Mouse (Mus musculus) adrenal gland, adult 8-10 months (tissue): Measurements from ENCODE around the gene Rpl13. TPM values are rescaled to one million over a fixed set of nuclear protein-coding genes. Genes with fewer than 3 reads are reported as not detected.
"Not testable (repeated sequence)": the region's sequence is repeated elsewhere in the genome, so short reads cannot be mapped to it uniquely, and the experiment has no call there.

Experiments
- DNase-seq: peaks from one replicate; pipeline ENCODE4 v3.0.0; 2022
- total RNA-seq, 4 experiments: library from RNA; stranded (reverse); gene quantifications; 2 replicates each; pipeline ENCODE4 v1.2.4; 2022

The Rpl13 gene
- total RNA-seq, result 100 to 1,000 TPM; 669 to 739 (median 714) TPM

DNA sequence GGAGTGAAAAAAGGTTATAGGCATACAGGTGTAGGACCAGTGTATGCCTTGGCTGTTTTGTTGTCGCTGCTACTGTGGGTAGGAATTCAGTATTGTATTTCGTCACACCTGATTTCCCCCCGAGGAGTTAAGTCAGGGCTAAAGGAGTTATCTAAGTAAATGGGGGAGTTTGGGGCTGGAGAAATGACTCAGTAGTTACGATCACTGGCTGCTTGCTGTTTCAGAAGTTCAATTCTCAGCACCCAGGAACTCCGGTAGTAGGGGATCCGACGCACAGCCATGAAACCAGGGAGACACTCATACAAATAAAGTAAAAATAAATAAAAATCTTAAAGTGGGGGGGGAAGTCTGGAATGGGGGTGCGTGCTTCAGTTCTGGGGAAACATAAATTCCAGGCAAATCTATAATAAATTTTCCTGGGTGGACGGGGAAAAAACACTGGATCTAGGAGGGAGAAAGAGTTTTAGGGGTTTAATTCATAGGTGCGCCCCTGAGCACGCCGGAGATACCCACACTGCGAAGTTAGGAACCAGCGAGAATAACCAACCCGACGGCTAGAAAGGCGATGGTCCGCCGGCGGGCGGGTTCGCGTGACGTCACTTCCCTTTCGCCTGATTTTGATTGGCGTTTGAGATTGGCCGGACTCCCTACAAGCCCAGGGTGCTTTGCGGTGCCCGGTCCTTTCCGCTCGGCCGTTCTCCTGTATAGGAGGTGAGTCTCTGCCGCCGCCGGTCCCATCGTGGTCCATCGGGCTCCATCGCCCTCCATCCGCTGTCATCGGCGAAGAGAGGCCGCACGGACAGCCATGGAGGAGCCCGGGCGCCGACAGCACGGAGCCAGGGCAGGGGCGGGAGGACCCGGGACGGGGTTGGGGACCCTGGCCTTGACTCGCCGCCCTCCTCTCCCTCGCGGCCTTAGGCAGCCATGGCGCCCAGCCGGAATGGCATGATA, at the start of gene Rpl13:
Rpl13 (plus strand) TSS at position 616 of the 951 bp plus-strand sequence.
- DNase-seq, result peak; percentile 96

DNA sequence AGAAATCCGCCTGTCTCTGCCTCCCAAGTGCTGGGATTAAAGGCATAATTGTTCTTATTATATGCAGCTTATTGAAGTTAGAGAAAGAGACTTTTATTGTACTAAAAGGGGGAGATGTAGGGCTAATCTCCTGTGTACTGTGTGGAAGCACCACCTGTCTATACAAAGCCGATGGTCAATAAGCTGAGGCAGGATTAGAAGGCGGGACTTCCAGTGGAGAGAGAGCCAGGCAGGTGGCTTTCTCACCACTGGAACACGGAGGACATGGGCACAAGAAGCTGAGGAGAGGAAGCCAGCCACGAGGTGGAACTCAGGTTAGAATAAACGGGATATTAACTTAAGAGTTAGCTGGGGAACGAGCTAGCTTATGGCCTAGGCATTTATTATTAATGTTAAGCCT, 39.4 kb upstream of the Rpl13 start, which contains the start of gene Spg7:
Spg7 (plus strand) TSS at position 222 of the 400 bp plus-strand sequence.
- DNase-seq, result no peak

DNA sequence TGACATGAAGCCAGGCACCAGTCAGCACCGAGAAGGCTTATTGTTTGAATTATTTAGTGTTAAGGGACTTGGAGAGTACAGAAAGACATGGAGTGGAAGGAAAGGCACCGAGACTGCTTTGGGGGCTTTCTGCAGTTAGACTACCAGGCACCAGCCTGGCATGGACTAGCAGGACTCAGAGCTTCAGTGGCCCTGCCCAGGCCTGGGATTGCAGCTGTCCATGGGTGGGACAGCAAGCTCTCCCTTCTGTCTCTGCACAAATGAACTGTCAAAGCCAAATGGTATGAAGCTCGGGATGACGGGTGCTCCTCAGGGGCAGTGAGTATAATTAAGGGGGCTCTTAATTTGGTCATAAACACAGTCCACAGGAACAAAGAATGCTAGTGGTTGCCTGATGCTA, 38.1 kb upstream of the Rpl13 start:
- no peak for DNase-seq

DNA sequence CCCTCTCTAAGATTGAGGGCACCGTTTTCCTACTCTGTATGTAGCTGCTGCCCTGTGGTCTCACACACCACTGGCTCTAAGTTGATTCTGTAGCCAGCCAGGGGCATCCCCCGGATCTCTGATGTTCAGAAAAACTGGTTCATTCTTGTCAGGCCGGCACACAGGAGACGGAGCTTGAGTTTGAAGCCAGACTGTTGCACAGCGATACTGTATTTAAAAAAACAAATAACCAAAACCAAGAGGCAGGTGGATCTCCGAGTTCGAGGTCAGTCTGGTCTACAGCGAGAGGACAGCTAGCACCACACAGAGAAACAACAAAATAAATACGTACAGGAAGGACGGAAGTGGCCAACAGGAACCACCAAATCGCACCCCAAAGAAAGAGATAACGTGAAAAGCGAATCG, 37.3 kb upstream of the Rpl13 start:
- no peak for DNase-seq

DNA sequence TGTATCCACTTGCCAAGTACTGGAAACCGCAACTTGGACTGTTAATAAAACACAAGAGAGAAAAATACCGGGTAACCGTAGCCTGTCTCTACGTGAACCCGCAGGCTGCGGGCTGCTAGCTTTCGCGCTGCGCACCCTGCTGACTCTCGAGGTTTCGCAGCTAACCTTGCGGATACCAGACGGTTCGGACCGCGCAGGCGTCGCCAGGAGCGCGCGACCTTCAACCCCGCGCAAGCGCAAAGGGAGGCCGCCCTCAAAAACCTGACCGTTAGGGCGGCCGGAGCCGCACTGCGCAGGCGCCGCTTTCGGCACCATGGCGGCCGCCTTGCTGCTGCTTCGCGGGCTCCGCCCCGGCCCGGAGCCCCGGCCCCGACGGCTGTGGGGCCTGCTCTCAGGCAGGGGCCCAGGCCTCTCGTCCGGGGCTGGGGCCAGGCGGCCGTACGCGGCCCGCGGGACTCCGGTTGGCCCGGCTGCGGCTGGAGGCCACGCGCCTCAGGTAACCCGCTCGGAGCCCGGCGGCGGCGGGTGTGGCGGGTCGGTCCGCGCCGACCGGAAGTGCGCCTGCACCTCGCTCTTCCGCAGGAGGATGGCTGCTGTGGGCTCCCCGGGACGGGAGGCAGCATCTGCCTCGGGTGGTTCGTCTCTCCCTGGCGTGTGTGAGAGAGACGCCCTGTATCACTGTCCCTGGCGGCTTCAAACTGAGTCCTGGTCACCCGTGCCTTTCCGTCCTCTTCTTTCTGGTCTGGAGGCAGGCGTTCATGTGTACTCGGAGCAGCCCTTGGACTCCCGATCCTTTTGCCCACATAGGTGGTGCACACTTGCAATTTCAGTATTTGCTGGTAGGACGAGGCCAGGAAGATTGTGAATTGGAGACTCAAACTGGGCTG, 36.7 kb upstream of the Rpl13 start:
- peak; percentile 92 for DNase-seq

DNA sequence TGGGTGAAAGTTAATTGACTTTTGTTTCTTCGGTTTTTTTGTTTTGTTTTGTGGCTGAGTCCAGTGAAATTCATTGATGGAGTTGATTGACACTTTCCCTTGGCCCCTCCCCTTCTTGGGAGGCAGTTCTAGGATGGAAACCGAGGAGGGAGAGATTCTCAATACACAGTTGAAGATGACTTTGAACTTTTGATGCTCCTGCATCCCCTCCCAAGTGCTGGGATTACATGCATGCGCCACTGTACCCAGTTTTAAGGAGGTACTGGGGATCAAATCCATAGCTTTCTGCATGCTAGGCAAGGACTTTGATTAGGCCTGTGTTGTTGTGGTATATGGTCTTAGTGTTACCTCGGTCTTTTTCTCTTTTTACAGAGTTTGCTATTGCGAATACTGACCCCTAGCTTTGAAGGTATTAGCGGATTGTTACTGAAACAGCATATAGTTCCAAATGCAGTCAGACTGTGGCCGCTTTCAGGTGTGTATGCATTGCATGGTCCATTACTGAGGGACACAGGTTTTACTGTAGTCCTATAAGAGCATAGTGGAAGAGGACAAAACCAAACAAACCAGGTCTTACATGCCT, 36.0 kb upstream of the Rpl13 start:
- DNase-seq, result no peak

DNA sequence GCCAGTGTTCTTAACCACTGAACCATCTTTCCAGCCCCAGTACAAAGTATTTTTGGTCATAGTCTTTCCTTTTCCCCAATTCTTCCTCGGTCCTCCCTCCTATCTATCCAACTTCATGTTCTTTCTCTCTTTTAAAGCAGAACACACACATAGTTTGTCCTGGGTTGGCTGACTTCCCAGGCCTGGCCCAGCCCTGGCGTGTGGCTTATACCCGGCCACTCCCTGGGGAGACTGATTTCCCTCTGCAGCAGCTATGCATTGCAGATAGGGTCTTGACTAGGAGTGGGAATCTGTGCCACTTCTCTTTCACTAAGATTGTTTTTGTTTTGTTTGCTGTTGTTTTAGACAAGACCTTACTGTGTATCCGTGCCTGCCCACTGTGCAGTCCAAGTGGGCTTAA, 31.0 kb upstream of the Rpl13 start:
- DNase-seq, result no peak

DNA sequence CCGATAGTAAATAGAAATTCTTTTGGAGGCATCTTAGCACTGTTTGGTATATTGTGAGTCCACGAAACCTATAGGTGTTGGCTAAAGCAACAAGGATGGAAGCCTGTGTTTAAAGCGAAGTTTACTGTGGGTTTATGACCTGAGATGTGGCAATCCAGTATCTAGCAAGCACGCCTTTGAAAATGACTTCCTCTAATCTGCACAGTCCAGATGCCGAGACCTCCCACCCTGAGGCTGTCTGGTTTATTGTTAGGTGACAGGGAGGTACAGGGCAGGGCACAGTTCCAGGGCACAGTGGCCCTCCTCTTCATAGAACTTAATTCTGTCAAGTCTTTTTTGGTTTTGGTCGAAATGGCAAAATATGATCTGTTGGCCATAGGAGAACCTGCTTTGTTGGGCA, 24.9 kb upstream of the Rpl13 start:
- DNase-seq, result no peak

DNA sequence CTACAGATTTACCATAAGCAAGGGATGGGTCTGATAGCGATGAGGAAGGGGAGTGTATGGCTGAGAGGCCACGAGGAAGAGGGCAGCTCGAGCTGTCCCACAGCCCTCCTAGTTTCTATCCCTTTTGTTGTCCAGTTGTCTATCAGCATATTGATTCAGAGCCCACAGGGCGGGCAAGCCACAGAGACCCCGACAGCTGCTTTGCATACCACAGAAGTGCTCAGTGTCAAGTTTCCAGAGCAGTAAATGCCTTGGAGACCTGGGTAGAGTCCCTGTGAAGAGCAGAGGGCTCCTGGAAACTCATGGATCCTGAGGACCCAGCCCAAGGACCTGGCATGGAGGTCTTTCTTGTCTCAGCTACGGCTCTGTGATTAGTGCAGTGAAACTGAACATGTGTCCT, 19.2 kb upstream of the Rpl13 start:
- DNase-seq, result no peak

DNA sequence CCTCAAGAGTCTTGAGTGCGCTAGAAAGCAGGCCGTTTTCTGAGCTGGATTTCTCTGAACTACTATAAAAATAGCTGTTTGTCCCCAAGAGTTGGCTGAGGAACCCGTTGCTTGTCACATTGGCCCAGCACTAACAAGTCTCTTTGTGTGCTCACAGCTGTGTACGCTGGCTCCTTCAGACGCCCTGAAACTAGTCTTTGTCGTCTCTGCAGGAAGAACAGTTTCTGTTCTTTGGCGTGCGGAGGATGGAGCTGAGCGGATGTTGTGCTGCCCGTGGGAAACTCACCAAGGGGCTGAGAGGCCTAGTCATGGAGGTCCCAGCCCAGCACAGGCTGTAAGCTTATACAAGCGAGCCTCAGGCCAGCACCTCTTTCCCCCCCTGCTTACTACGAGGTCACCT, 18.5 kb upstream of the Rpl13 start:
- DNase-seq, result no peak

DNA sequence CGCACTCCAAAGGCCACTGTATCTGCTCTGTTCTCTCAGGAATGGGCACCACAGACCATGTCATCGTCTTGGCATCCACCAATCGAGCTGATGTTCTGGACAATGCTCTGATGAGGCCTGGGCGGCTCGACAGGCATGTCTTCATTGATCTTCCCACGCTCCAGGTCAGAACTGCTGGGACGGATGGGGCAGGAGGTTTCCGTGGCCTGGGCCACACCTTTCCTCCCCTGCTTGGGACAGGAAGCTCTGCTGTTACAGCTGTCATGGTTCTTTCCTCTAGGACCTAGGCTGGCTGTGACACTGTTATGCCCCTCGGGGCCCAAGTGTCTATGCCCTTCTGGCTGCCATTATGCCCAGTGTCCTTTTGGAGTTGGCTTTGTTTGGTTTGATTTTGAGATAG, 14.9 kb upstream of the Rpl13 start:
- DNase-seq, result no peak

DNA sequence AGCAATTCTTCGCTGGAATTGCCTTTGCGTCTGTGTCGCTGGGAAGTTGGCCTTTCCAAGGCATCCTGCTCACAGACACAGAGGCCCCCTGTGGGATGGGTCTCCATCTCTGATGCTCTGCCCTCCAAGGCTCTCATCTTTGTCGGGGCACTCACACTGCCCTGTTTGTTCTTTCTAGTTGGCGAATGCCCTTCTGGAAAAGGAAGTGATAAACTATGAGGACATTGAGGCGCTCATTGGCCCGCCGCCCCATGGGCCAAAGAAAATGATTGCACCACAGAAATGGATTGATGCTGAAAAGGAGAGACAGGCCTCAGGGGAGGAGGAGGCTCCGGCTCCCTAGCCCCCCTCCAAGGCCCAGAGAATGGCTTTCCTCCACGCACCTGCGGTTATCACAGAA, 4.9 kb upstream of the Rpl13 start:
- no peak for DNase-seq

DNA sequence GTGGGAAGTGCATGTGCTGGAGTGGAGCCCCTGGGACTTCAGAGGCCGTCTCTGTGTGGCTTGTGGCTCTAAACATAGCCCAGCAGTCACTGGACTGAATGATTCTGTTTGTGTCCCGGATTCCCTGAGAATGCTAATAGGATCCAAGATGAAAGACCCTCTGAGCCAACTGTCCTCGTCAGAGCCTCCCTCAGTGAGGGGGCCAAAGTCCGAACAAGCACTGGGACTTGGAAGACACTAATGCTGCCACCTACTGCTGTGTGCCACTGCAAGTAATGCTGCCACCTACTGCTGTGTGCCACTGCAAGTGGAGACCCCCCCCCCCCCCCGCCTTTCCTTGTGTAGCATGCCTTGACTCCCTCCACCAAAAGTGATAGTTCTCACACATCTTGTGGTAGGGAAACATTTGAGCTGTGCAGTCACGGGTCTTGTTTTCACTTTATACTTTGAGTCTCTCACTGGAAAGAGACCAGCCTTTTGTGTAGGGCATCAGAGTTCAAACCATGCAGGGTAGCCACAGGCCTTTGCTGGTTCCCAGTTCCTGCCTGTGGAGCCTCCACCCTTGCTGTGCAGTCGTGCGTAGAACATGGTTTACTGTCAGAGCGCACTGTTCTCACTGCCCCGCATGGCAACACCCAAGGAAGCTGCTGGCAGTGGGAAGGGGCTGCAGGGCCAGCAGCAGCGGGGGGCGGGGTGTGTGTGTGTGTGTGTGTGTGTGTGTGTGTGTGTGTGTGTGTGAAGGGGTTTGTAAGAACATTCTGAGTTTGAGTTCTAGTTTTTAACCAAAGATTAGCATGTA, 4.2 kb upstream of the Rpl13 start:
- no peak for DNase-seq

DNA sequence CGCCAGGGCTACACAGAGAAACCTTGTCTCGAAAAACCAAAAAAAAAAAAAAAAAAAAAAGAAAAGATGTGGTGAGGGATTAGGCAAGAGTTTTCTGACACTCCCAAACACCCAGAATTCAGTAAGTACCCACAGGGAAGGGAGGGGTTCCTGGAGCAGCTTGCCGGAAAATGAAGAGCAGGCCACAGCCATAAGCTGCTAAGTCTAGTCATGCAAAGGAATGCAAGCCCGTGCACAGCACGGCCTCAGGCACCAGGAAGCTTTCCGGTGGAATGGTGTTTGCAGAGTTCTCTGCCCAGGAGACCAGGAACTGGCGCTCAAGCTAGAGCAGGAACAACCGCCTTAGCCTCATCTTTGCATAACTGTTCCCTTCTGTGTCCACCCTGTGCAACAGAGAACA, 1.9 kb upstream of the Rpl13 start:
- no peak for DNase-seq

DNA sequence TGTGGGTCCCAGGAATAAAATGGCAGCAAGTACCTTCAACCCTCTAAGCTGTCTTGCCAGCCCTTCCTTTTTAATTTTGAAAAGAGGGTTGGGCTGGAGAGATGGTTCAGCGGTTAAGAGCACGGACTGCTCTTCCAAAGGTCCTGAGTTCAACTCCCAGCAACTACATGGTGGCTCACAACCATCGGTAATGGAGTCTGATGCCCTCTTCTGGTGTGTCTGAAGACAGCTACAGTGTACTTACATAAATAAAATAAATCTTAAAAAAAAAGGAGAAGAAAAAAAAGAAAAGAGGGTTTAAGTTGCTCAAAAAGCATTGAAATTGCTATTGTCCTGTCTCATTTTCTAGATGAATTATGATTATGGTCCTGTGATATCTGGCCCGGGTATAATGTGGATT, 906 bp upstream of the Rpl13 start:
- no peak for DNase-seq

DNA sequence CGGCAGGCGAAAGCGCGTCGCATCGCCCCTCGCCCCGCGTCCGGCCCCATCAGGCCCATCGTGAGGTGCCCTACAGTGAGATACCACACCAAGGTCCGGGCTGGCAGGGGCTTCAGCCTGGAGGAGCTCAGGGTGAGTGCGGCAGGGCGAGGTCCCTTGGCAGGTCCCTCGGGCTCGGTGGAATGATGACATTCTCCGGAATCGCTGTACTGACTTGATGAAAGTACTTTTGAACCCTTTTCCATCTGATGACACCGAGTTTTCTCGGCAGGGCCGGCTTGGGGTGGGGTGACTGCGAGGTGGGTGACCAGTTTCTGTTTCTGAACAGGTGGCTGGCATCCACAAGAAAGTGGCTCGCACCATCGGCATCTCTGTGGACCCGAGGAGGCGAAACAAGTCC, 705 bp downstream of the Rpl13 start:
- DNase-seq, result not testable (repeated sequence)

DNA sequence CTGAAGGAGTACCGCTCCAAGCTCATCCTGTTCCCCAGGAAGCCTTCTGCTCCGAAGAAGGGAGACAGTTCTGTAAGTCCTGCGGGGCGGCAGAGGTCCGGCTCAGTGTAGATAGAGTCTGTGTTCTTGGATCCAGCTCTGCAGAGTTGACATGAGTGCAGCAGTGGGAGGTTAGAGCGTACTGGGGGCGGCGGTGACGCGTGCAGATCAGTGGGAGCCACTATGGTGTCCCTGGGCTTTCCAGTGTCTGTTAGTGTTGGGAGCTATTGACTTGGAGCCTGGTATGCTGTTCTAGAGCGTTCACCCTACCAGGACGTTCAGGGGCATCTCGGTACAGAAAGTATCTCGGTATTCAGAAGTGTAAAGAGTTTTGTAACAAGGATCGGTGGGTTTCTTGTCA, 1.1 kb downstream of the Rpl13 start:
- DNase-seq, result no peak

DNA sequence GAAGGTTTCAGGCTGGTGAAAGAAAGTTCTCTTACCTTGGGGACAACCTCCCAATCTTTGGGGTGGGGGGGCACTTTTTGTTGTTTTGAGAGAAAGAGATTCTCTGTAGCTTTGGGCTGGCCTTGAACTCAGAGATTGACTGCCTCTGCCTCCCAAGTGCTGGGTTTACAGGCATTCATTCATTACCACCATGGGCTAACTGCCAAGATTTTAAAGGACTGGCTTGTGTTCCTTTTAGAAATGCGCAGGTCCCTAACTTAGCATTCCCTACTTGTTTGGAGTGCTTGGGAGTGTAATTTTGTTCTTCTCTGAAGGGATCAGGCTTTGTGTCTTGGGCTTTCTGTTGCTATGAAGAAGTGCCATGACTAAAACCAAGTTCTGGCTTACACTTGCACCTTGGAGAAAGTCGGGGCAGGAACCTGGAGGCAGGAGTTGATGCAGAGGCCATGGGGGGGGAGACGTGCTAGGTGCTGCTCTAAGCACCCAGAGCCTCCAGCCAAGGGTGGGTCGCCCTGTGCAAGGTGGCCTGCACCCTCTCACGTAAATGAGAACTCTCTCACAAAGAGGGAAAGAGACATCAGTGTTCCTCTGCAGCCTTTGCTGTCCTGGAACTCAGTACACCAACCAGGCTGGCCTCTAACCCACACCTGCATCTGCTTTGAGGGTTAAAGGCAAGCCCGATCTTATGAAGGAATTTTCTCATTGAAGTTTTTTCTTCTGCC, 2.1 kb downstream of the Rpl13 start:
- DNase-seq, result no peak

DNA sequence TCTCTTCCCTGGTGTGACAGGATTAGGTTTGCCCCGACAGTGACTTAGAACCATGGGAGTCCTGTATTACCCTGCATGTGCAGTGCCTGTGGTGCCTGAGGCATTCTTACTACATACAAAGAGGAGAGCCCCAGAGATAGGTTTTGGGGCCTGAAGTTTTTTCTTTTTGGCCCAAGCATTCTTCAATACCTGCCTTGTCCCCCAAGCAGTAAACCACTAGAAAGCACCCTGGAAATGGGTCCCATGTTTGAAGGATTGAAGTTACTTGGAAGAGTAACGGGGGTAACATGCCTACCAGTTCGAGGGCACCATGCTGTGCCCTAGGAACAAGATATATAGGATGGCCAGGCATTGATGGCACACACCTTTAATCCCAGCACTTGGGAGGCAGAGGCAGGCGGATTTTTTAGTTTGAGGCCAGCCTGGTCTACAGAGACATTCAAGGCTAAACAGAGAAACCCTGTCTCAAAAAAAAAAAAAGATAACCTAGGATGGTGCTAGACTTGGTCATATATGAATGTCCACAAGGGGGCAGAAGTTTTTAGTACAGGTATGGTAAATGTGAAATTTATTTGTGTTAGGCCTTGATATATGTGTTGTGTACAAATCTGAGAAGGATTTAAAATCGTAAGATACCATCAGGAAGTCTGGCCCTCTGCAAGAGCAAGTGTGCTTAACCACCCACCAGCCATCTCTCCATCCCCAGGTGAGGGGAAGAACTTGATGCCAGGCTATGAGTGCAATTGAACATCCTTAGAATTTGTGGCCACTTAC, 3.6 kb downstream of the Rpl13 start:
- no peak for DNase-seq

DNA sequence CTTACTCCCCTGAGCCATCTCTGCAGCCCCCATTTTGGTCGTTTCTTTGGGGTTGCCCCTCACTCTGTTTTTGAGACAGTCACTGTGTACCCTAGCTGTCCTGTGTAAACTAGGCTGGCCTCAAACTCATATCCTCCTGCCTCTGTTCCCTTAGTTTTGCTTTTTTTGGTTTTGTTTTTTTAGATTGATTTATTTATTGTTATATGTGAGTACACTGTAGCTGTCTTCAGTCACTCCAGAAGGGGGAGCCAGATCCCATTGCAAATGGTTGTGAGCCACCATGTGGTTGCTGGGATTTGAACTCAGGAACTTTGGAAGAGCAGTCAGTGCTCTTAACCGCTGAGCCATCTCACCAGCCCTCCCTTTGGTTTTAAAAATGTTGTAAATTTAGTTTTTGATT, 4.4 kb downstream of the Rpl13 start:
- DNase-seq, result no peak

DNA sequence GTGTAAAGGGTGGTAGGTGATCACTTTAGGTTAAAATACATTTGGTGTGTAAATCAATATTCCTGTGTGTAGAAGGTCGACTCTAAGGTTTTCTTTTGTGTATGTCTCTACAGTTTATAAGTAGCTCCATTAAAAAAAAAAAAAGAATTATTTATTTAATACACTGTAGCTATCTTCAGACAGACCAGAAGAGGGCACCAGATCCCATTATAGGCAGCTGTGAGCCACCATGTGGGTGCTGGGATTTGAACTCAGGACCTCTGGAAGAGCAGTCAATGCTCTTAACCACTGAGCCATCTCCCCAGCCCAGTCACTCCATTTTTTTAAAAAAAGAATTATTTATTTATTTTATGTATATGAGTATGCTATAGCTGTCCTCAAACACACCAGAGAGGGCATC, 5.9 kb downstream of the Rpl13 start:
- no peak for DNase-seq
